Mouse (Mus musculus) fat pad, adult 2 months (tissue): ENCODE results near the gene Adamts12.

ENCODE experiments used
- DNase-seq: peaks from one replicate; pipeline ENCODE4 v3.0.0-alpha.2; 2011; ENCODE audit warnings: low read depth, low spot score; ENCODE audit errors: extremely low read depth

Adamts12 gene

DNA sequence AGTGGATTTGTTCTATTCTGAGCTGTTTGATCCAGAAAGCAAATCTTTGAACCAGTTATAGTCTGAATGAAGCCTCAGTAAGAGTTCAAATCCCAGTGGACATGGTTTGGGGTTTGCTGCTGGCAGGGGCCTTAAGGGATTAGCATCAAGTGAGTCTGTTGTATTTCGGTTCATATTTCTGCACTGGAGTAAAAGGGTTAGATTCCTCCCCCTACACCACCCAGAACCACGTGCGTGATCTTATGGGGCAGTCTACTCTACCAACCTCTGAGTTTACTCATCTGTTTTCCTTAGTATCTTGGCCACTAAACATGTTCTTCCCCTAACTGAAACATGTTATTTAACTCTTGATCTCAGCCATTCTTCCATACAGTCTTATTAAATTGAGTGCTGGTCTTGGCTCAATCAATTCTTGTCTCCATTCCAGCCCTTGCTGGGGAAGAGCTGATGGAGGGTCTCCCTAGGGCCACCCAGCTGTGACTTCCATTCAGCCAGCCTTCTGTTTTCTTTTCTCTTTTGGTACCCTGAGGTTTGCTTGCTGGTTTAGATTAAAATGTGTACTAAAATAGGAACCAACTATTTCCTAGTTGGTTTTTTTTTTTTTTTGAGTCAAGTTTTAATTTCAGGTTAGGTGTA is 11.3 kb downstream of the Adamts12 start:
- no peak for DNase-seq

DNA sequence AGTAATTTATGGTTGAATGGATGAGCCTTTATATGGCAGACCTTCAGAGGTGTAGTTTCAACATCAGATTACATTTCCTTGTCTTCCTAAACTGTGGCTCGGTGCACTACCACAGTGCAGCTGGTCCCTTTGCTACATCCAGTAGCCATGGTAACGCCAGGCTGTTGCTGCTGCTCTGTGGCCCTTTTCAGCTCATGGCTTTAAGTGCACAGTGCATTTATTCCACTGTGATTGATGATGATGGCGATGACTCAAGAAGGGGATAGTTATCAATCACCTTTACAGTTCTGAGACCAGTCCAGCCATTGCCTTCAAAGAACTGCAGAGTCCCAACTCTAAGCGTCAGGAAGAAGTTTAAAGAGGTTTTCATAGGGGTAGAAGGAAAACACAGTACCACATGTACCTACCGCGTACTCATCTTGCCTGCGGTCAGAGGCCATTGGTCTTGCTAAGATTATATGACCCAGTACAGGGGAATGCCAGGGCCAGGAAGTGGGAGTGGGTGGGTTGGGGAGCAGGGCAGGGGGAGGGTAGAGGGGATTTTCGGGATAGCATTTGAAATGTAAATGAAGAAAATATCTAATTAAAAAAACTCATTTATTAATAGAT is 18.5 kb downstream of the Adamts12 start:
- no peak for DNase-seq

DNA sequence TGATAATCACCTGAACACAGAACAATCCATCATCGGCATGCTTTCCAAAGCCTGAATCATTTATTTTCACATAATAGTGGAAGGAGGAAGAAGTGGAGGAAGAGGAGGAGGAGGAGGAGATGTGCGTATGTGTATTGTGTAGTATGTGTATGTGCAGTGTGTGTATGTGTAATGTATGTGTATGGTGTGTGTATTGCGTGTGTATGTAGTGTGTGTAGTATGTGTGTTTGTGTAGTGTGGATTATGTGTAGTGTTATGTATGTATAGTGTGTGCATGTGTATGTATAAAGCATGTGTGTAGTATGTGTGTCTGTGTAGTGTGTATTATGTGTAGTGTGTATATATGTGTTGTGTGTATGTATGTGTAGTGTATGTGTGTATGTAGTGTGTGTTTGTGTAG is 19.1 kb downstream of the Adamts12 start:
- DNase-seq, result no peak

DNA sequence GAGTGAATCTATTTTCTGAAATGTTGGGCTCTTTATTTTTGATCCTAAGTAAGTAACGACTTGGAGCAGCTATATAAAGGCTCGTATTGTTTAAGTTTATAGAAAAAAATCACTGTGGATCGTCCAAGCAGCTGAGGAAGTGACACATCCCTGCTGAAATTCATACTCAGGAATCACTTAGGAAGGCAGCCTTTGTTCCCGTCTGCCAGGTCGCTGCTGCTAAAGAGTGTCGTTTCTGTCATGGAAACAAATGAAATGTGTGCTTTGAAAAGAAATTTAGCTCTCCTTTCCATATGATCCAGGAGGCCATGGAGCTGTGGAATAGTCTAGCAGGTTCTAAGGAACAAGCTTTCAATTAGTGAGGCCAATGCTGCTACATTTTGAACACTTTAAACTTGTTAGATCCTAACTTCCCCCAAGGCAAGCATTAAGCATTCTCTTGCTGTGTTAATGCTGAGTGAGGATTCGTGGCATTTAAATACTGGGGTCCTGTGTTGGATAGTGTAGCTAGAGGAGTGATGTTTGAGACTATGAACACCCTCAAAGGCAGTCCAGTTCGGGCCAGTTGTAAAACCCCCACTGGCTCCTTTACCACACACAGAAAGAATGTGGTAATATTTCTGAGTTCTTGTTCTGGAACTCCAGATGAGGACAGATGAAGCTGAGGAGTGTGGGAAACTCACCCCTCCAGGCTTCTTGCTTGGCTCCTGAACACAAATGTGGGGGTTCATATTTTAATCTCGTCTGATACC is 19.8 kb downstream of the Adamts12 start:
- DNase-seq, result no peak

DNA sequence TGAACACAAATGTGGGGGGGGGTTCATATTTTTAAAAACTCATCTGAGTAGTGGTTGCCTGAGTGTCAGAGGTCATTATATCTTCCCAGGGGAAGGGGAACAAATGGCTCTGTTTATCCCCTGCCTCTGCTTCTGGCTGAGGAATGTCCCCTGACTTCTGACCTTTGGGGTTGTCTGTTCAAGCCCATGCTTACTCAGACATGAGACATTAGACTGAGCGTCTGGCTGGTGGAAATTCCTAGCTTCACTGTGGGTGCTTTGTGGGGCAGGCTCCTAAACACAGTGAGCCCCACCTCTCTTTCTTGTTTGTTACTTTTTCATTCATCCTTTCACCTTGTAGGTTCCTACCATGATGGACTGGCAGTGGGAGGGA is 20.4 kb downstream of the Adamts12 start:
- DNase-seq, result no peak

DNA sequence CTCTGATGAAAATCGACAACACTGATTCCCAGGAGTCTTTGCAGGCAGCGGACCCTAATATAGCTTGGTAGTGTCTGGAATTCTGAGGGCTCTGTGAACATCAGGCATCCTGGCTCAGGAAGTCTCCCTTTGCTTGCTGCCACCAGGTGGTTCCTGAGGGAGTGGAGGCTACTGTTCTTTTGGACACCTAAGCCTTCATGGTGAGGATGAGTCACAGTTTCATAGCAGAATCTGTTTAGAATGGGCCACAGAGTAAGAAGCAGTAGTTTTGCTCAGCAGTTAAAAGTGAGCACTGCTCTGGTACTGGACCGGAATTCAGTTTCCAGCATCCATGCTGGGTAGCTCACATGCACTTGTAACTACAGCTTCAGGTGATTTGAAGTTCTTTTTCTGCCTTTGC is 24.9 kb downstream of the Adamts12 start:
- no peak for DNase-seq

DNA sequence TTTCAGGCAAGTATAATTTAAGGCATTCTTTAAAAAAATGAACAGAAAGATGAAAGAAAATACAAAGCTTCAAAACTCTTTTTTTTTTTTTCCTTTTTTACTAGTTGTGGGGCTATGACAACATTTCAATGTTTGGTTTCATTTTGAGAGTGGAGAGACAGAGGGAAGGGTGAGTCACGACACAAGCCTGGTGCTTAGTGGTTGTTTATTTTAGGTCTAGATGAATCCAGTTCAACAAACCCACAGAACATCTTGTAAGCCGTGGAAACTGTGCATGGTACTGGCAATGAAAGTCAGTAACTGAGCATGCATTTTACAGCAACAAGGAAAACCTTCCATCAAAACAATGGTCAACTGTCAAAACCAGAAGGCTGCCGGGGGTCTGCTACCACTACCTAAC is 31.0 kb downstream of the Adamts12 start:
- no peak for DNase-seq

DNA sequence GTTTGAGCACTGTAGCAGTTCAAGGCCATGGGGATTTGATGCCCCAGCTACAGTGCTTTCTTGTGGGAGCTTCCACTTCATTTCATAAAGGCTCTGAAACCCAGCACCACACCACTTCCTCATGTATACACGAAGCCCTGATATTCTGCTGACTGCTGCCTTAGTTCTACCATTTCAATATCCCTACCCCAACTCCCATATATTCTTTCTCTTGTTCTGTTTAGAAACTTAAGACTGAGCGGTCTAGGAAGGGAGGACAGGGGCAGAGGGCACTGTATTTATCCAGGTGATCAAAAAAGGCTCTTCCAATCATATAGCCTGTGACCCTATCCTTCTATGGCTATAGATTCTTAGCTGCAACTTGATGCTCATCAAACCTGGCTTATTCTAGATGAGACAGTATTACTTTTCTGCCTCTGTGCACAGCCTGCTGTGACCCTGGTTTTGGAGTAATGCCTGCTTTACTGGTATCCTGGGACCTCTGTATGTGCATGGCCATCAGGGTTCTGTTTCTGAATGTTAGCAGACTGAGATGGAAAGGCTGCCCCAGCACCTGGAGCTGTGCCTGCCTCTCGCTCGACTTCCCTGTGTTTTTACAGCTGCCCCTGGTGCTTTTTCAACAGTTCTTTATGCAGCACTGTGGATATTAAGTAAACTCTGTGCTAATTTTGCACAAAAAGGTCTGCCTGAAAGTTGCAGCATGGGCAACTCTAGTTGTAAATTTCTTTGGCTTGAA is 33.5 kb downstream of the Adamts12 start:
- DNase-seq, result no peak

DNA sequence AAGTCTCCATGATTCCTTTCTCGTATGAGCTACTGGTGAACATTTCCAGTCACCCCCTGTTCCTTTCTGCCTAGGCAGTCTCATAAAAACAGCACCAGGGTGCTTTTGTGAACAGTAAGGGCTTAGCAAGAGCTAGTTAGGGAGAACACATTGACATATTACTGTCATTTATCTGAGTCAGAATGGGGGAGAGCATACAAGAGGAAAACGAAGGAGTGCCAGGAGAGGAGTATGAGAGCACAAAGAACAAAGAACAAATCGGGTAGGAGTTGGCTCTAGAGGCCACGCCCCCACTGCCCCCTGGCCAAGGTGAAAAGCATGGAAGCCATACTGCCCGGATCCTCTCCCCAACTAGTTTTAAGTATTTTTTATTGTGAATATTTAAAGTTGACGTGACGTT is 34.4 kb downstream of the Adamts12 start:
- DNase-seq, result no peak

DNA sequence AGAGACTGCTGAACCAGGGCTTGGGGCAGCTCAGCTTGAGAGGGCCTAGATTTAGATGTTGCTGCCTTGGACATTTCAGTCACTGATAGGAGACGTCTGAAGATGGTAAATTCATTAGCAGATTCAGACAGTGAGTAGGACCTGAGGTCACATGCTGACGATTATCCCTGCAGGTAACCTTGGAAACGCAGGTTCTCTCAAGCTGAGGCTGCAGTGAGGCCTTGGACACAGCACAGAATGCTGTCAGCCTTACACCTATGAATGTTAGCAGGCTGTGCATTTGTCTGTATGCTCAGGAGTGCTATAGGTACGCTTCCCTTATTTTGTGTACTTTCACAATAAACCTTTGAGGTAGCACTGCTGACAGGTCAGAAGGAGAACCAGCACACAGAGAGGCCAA is 36.3 kb downstream of the Adamts12 start:
- DNase-seq, result no peak

DNA sequence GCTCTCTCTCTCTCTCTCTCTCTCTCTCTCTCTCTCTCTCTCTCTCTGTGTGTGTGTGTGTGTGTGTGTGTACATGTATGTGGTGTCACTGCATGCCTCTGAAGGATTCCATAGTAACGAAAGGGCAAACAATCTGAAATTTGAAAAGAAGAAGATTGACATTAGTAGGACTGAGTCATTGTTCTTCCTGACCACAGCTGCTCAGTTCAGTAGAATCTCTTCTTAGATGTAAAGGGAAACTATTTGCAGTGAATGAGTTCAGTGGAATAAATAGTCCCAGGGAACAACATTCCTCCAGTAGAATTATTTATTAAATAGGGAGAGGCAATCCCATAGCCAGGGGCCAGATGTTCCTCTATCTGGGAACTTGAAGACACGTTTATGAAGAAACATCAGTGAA is 40.5 kb downstream of the Adamts12 start:
- DNase-seq, result no peak

DNA sequence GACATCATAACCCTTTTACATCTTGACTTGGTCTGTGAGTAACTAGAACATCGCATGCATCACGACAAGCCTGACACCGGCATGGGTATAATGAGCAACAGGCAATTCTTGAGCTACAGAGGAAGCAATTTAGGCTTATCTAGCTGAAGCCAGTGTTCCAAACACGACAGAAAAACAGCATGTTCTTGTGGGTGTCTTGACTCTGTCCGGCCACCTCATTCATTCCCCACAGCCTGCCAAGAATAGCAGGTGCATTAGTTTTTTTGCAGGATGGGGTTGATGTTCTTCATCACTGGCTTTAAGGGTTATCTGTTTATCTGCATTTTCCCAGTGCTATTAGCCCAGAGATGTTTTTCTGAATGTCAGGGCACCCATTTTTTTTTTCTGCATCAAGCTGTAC is 42.8 kb downstream of the Adamts12 start:
- DNase-seq, result no peak

DNA sequence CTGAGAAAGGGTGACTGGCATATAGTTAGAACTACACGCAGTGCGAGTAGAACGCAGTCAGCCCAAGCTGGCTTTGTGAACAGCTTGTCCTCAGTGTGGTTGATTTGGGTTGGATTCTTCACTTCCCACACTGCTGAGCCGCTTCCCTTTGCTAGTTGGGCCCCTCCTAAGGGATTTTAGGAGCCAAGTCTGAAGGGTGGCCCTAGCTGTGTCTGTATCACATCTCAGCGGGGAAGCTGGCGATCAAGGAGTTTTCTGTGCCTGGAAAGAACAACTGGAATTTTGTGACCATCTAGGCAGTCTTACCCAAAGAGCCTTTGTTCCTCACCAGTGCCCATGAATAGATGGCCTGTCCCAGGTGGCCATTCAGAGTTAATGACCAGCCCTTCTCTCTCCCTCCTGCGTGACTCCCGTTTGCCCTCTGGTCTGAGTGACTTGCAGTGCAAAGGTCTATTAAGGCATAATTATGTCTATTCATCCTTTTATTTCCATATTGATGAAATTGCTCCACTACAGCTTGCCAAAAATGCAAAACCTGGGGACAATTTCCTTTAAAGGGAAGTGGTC is 50.1 kb downstream of the Adamts12 start:
- DNase-seq, result no peak

DNA sequence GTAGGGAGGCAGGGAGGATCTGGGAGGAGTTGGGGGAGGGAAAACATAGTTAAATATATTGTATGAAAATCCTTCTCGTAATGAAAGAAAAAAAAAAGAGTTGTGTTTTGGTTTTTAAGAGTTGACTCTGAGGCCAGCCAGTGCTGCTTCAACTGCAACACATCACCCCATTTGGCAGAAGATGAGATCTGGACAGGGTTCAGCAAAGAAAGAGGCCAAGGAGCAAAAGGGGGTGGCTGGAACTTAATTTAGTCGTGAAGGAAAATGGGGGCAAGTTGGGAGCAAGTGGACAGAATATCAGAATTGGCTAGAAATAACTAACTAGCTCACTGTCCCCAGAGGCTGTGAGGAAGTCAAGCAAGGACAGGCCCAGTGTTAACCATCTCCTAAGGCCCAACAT is 51.7 kb downstream of the Adamts12 start:
- no peak for DNase-seq

DNA sequence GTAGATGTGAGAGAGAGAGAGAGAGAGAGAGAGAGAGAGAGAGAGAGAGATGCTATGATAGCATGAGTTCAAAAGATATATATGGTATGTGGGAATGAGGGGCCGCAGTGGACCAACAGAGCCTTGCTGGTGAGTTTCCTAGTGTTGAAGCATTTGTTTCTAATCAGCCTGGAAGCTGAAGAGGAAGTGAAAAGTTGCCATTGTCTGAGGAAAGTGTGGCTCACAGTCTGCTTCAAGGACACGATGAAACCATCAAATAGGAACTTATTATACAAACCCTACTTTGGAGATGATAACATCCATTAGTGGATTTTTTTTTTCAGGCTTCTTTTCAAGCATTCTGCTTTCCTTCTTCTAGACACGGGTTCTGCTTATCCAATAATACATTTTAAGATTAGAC is 52.3 kb downstream of the Adamts12 start:
- DNase-seq, result no peak

DNA sequence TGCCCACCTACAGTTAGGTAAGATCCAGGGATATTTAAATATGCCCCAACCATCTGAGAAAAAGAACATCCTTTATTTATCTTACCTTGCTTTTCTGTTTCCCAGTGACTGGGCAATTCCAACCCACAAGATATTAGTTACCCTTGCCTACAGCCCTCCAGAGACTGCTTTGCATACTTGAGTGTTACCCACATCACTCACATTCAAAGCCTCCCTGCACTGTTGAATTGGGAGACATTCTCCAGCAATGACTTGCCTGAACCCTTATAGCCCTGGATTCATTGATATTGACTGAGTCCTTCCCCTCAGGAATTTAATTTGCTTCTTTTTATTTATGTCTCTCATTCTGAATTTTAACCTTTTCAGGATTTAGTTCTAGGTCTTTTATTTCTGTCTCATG is 53.8 kb downstream of the Adamts12 start:
- no peak for DNase-seq

DNA sequence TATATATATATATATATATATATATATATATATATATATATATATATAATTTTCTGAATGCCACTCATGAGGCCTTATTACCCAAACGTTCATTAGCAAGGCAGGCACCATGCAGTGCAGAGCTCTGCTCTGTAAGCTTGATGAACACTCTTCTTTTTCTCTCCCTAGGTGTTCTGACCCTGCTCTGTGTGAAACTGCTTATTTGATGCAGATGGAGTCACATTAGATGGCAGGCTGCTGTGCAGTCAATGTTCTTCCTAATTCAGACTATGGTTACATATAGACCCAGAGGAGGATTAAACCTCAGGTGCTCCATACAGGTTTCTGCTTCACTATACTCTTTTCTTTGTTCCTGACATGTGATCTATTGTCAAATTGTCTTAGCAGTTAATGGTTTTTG is 57.1 kb downstream of the Adamts12 start:
- no peak for DNase-seq

DNA sequence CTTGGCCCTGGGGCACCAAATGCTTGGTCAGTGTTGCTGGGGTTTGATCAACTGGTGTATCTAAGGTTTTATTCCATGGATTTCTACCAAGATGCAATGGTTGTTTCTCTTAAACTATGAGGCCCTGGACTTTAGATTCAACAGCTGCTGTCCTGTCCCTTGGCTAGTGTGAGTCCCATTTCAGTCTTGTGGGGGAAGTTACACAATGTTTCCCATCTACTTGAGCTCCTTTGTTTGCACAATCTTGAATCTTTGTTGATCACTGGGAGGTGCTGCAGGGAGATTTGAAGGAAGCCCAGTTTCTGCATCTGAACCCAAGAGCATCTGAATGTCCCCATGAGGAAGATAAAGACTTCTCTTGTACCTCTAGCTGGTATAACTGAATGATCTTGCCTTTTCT is 60.8 kb downstream of the Adamts12 start:
- no peak for DNase-seq

DNA sequence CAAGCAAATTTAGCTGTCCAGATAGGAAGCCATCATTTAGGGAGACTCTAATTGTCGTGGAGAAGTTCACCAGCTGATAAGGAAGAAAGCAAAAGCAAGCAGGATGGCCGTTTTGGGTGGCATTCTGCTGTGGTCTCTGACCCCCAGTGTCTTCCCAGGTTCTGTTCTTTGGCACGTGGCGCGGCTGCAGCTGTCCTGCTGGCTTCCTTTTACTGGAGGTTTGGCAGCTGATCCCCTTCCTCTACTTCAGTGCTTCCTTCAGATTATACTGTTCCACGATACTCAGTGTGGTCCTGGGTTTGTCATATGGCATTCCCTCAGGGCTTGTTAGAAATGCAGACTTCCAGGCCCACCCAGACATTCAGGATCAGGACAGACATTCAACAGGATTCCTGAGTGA is 63.9 kb downstream of the Adamts12 start:
- DNase-seq, result no peak

DNA sequence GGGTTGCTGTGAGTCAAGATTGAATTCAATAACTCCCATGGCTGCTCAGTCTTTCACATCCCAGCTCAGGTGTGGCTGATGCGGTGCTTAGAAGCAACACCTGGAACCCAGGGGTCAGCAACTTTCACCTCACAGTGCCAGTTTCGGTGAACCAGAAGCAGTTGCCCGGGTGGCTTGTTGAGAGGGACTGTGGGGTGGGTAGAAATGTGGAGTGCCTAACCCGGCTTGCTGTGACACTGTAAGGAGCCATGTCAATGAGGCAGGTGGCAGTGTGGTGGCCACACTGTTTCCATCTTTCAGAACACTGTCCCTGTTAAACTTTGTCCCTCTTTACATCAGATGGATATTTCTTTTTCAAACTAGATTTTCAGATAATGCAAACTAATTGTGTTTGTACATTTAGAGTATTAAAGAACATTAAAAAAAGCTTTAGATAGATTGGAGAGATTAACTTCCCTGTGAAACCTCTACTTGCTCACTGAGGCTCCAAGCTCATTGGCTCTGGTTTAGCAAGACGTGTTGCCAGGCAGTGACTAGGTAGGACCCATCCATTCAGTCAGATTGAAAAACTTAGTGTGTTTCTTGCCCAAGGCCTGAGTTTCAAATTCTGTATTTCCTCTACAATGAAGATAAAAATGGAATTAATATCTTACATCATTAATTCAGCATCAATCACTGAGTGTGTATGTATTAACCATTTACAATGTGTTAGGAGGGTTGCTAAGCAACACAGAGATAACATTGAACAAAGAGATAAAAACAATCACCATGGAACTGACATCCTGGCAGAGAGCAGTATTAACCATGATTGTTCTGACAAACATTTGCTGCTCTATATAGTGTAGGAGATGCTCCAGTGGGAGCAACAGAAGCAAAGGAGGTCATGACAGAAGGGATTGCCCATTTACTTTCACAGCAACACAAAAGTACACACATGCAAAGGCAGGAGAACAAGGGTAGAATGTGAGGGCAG is 68.3 kb downstream of the Adamts12 start:
- DNase-seq, result no peak
